Mouse (Mus musculus): ENCODE results near the gene Usp7.
"Not testable (repeated sequence)": the region's sequence is repeated elsewhere in the genome, so short reads cannot be mapped to it uniquely, and the experiment has no call there.

The Usp7 gene

GRCm38 (mm10) chr16:8783198-8783913 lies 8.8 kb downstream of the Usp7 start:
- no peak for DNase-seq (ENCODE audit: low read depth, low spot score)

GRCm38 (mm10) chr16:8781660-8782059 lies 10.4 kb downstream of the Usp7 start:
- DNase-seq (ENCODE audit: low read depth, low spot score): no peak

- no peak for DNase-seq (ENCODE audit: low read depth, low spot score)
Observed at GRCm38 (mm10) chr16:8781191-8781590, 10.9 kb downstream of the Usp7 start.

- DNase-seq (ENCODE audit: low read depth, low spot score): no peak
Observed at GRCm38 (mm10) chr16:8780187-8780586, 11.9 kb downstream of the Usp7 start.

- no peak for DNase-seq (ENCODE audit: low read depth, low spot score)
Observed at GRCm38 (mm10) chr16:8778697-8779096, 13.4 kb downstream of the Usp7 start.

GRCm38 (mm10) chr16:8777202-8777601 lies 14.9 kb downstream of the Usp7 start:
- DNase-seq (ENCODE audit: low read depth, low spot score): no peak

GRCm38 (mm10) chr16:8776634-8777033 lies 15.5 kb downstream of the Usp7 start:
- no peak for DNase-seq (ENCODE audit: low read depth, low spot score)

GRCm38 (mm10) chr16:8771086-8771485 lies 21.0 kb downstream of the Usp7 start:
- no peak for DNase-seq (ENCODE audit: low read depth, low spot score)

GRCm38 (mm10) chr16:8770342-8770741 lies 21.8 kb downstream of the Usp7 start:
- not testable (repeated sequence) for DNase-seq (ENCODE audit: low read depth, low spot score)

- DNase-seq (ENCODE audit: low read depth, low spot score): no peak
Observed at GRCm38 (mm10) chr16:8769466-8769865, 22.6 kb downstream of the Usp7 start.

- DNase-seq (ENCODE audit: low read depth, low spot score): no peak
Observed at GRCm38 (mm10) chr16:8769065-8769464, 23.0 kb downstream of the Usp7 start.

- no peak for DNase-seq (ENCODE audit: low read depth, low spot score)
Observed at GRCm38 (mm10) chr16:8768588-8768987, 23.5 kb downstream of the Usp7 start.

- DNase-seq (ENCODE audit: low read depth, low spot score): no peak
Observed at GRCm38 (mm10) chr16:8768071-8768470, 24.0 kb downstream of the Usp7 start.

GRCm38 (mm10) chr16:8767133-8768052 lies 24.7 kb downstream of the Usp7 start:
- DNase-seq (ENCODE audit: low read depth, low spot score): peak; percentile 57

- no peak for DNase-seq (ENCODE audit: low read depth, low spot score)
Observed at GRCm38 (mm10) chr16:8766196-8766595, 25.9 kb downstream of the Usp7 start.

- DNase-seq (ENCODE audit: low read depth, low spot score): no peak
Observed at GRCm38 (mm10) chr16:8764124-8764907, 27.8 kb downstream of the Usp7 start.

- DNase-seq (ENCODE audit: low read depth, low spot score): peak; percentile 88
Observed at GRCm38 (mm10) chr16:8763028-8763427, 29.1 kb downstream of the Usp7 start.

GRCm38 (mm10) chr16:8761894-8762293 lies 30.2 kb downstream of the Usp7 start:
- DNase-seq (ENCODE audit: low read depth, low spot score): no peak

- DNase-seq (ENCODE audit: low read depth, low spot score): no peak
Observed at GRCm38 (mm10) chr16:8761005-8761404, 31.1 kb downstream of the Usp7 start.

- DNase-seq (ENCODE audit: low read depth, low spot score): no peak
Observed at GRCm38 (mm10) chr16:8758979-8759378, 33.1 kb downstream of the Usp7 start.

- DNase-seq (ENCODE audit: low read depth, low spot score): no peak
Observed at GRCm38 (mm10) chr16:8758193-8758592, 33.9 kb downstream of the Usp7 start.

- not testable (repeated sequence) for DNase-seq (ENCODE audit: low read depth, low spot score)
Observed at GRCm38 (mm10) chr16:8757586-8757985, 34.5 kb downstream of the Usp7 start.

All from telencephalon, adult 2 months (tissue).